Mouse (Mus musculus): ENCODE measurements at regions not wholly inside any gene's neighbourhood (a gene's known extent, or its start where the extent isn't known, plus 50 kb on each side); places are given as distances from the start of the nearest gene placed in this dataset.
A peak's percentile ranks its signal among the peaks of the same experiment; 100 is the strongest.

GRCm38 (mm10) chr6:31171831-31172569 lies 213.1 kb upstream of the Klf14 start:
- no peak overlapping the region for H3K27ac ChIP-seq (ENCODE audit: insufficient read depth, low read length)
- TF ChIP-seq CTCF (IDR thresholded peaks at IDR 0.05; ENCODE audit: borderline replicate concordance, insufficient read depth, low read length) (no peak), POLR2A (IDR thresholded peaks at IDR 0.05; ENCODE audit: low read depth, low read length) (no peak)
- no peaks in the 10 kb centered on the region; the same call in 1 of the 2 replicates for H3K4me1 ChIP-seq (ENCODE audit: control insufficient read depth, insufficient read depth, low read length)
- no peak overlapping the region for H3K4me3 ChIP-seq (ENCODE audit: insufficient read depth, low read length)

DNA sequence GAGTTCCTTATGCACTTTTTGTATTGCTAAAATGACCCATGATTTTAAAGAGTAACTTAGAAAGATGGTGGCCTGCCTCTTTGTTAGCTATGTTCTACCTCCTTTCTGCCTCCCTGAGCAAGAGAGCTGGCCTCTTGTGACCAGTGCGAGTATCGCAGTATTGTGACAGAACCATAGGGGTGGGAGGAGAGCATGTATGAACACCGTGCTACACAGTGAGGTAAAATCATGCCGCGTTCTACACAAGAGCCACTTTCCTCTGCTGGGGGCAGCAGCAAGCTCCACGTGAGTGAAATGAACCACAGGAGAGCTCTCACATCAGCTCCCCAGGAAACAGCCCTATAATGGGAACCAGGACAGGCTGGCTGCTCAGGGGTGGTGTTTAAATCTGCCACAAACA lies 216.9 kb upstream of the Klf14 start:
- Histone ChIP-seq H3K4me1 (ENCODE audit: control insufficient read depth, insufficient read depth, low read length) (no peaks in the 10 kb centered on the region; the same call in 1 of the 2 replicates), H3K27ac (ENCODE audit: insufficient read depth, low read length) (no peak overlapping the region), H3K4me3 (ENCODE audit: insufficient read depth, low read length) (no peak overlapping the region)
- TF ChIP-seq POLR2A (IDR thresholded peaks at IDR 0.05; ENCODE audit: low read depth, low read length): no peak
- TF ChIP-seq CTCF (IDR thresholded peaks at IDR 0.05; ENCODE audit: borderline replicate concordance, insufficient read depth, low read length): no peak

GRCm38 (mm10) chr6:31176368-31176767 lies 217.5 kb upstream of the Klf14 start:
- Histone ChIP-seq H3K27ac (ENCODE audit: insufficient read depth, low read length) (no peak overlapping the region), H3K4me3 (ENCODE audit: insufficient read depth, low read length) (no peak overlapping the region), H3K4me1 (ENCODE audit: control insufficient read depth, insufficient read depth, low read length) (no peaks in the 10 kb centered on the region; the same call in 1 of the 2 replicates)
- peak; percentile 29; the same call in 1 of the 2 replicates for TF ChIP-seq CTCF (IDR thresholded peaks at IDR 0.05; ENCODE audit: borderline replicate concordance, insufficient read depth, low read length)
- no peak for TF ChIP-seq POLR2A (IDR thresholded peaks at IDR 0.05; ENCODE audit: low read depth, low read length)

DNA sequence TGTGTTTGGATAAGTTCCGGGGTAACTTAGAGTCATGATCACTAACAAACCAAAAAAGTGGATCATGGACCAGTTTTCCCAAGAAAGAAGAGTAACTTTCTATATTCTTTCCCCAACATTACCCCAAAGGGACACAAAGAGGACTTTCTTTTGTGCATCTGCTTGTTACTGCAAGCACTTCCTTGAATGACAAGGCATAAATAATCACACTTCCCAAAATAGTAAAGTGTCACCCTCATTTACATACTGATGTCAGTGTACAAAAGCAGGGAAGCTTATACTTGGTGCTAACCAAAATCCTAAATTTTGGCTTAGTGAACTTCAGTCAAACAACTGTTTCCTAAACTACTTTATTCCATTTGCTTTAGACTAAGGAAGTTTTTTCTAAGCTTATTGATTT lies 218.0 kb upstream of the Klf14 start:
- Histone ChIP-seq H3K27ac (ENCODE audit: insufficient read depth, low read length) (no peak overlapping the region), H3K4me3 (ENCODE audit: insufficient read depth, low read length) (no peak overlapping the region), H3K4me1 (ENCODE audit: control insufficient read depth, insufficient read depth, low read length) (no peaks in the 10 kb centered on the region; the same call in 1 of the 2 replicates)
- TF ChIP-seq POLR2A (IDR thresholded peaks at IDR 0.05; ENCODE audit: low read depth, low read length) (no peak), CTCF (IDR thresholded peaks at IDR 0.05; ENCODE audit: borderline replicate concordance, insufficient read depth, low read length) (no peak)

GRCm38 (mm10) chr6:31178201-31178880 lies 219.5 kb upstream of the Klf14 start:
- TF ChIP-seq CTCF (IDR thresholded peaks at IDR 0.05; ENCODE audit: borderline replicate concordance, insufficient read depth, low read length) (no peak), POLR2A (IDR thresholded peaks at IDR 0.05; ENCODE audit: low read depth, low read length) (no peak)
- H3K4me1 ChIP-seq (ENCODE audit: control insufficient read depth, insufficient read depth, low read length): no peaks in the 10 kb centered on the region; the same call in 1 of the 2 replicates
- H3K27ac ChIP-seq (ENCODE audit: insufficient read depth, low read length): no peak overlapping the region
- no peak overlapping the region for H3K4me3 ChIP-seq (ENCODE audit: insufficient read depth, low read length)

DNA sequence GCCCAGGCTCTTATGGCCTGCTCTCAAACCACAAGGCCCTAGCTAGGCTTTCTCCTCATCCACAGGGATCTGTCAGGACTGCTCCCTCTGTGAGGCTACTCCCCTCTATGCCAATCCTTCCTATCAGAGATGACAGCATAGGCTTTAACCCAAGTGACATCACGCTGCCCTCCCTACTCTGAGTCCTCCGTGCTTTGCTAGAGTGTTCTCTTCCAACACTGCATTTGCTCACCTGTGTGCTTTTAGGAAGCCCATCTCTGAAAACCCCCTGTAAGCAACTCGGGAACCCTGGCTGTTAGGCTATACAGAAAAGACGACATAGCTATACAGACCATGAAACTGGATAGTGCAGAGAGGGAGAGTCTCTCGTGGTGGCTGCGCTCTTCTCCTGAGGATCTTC lies 216.3 kb upstream of the Mkln1 start:
- Histone ChIP-seq H3K27ac (ENCODE audit: insufficient read depth, low read length) (no peak overlapping the region), H3K4me1 (ENCODE audit: control insufficient read depth, insufficient read depth, low read length) (no peaks in the 10 kb centered on the region), H3K4me3 (ENCODE audit: insufficient read depth, low read length) (no peak overlapping the region)
- TF ChIP-seq POLR2A (IDR thresholded peaks at IDR 0.05; ENCODE audit: low read depth, low read length) (no peak), CTCF (IDR thresholded peaks at IDR 0.05; ENCODE audit: borderline replicate concordance, insufficient read depth, low read length) (no peak)

GRCm38 (mm10) chr6:31183127-31183526 lies 215.4 kb upstream of the Mkln1 start:
- TF ChIP-seq POLR2A (IDR thresholded peaks at IDR 0.05; ENCODE audit: low read depth, low read length): no peak
- TF ChIP-seq CTCF (IDR thresholded peaks at IDR 0.05; ENCODE audit: borderline replicate concordance, insufficient read depth, low read length): no peak
- Histone ChIP-seq H3K4me3 (ENCODE audit: insufficient read depth, low read length) (no peak overlapping the region), H3K27ac (ENCODE audit: insufficient read depth, low read length) (no peak overlapping the region), H3K4me1 (ENCODE audit: control insufficient read depth, insufficient read depth, low read length) (no peaks in the 10 kb centered on the region)

GRCm38 (mm10) chr6:31184554-31184953 lies 214.0 kb upstream of the Mkln1 start:
- TF ChIP-seq POLR2A (IDR thresholded peaks at IDR 0.05; ENCODE audit: low read depth, low read length) (no peak), CTCF (IDR thresholded peaks at IDR 0.05; ENCODE audit: borderline replicate concordance, insufficient read depth, low read length) (no peak)
- H3K27ac ChIP-seq (ENCODE audit: insufficient read depth, low read length): no peak overlapping the region
- H3K4me1 ChIP-seq (ENCODE audit: control insufficient read depth, insufficient read depth, low read length): no peaks in the 10 kb centered on the region
- no peak overlapping the region for H3K4me3 ChIP-seq (ENCODE audit: insufficient read depth, low read length)

GRCm38 (mm10) chr6:31185151-31185550 lies 213.4 kb upstream of the Mkln1 start:
- H3K4me3 ChIP-seq (ENCODE audit: insufficient read depth, low read length): no peak overlapping the region
- TF ChIP-seq CTCF (IDR thresholded peaks at IDR 0.05; ENCODE audit: borderline replicate concordance, insufficient read depth, low read length): no peak
- no peak for TF ChIP-seq POLR2A (IDR thresholded peaks at IDR 0.05; ENCODE audit: low read depth, low read length)
- no peak overlapping the region for H3K27ac ChIP-seq (ENCODE audit: insufficient read depth, low read length)
- no peaks in the 10 kb centered on the region for H3K4me1 ChIP-seq (ENCODE audit: control insufficient read depth, insufficient read depth, low read length)

- no peak for TF ChIP-seq CTCF (IDR thresholded peaks at IDR 0.05; ENCODE audit: borderline replicate concordance, insufficient read depth, low read length)
- no peak for TF ChIP-seq POLR2A (IDR thresholded peaks at IDR 0.05; ENCODE audit: low read depth, low read length)
- no peak overlapping the region for H3K27ac ChIP-seq (ENCODE audit: insufficient read depth, low read length)
- H3K4me3 ChIP-seq (ENCODE audit: insufficient read depth, low read length): no peak overlapping the region
- H3K4me1 ChIP-seq (ENCODE audit: control insufficient read depth, insufficient read depth, low read length): peaks cover 2% of the 10 kb centered on the region; the same call in 1 of the 2 replicates
Observed at GRCm38 (mm10) chr6:31188066-31188465, 210.5 kb upstream of the Mkln1 start.
